Mouse (Mus musculus) C2C12 (cell line): ENCODE data around the gene Olfr1394.

Experiments used
- CEBPB ChIP-seq: IDR thresholded peaks from one replicate; pipeline ENCODE4 v1.6.1; 2011; ENCODE audit warnings: low read depth, mild to moderate bottlenecking, control low read depth, moderate library complexity
- CTCF ChIP-seq: IDR thresholded peaks from one replicate; pipeline ENCODE4 v1.5.1; 2011; ENCODE audit not compliant: control insufficient read depth, insufficient read depth, insufficient read length
- MAX ChIP-seq: IDR thresholded peaks from one replicate; pipeline ENCODE4 v1.6.1; 2011; ENCODE audit warnings: mild to moderate bottlenecking, control low read depth
- MYOG ChIP-seq: IDR thresholded peaks from one replicate; pipeline ENCODE4 v1.6.1; 2011; ENCODE audit not compliant: control insufficient read depth, insufficient read length; ENCODE audit errors: extremely low read depth
- USF1 ChIP-seq: IDR thresholded peaks from one replicate; pipeline ENCODE4 v1.6.1; 2011; ENCODE audit warnings: low read depth, mild to moderate bottlenecking, control low read depth, moderate library complexity

GRCm38 (mm10) chr11:49187701-49188100 is 33.5 kb downstream of the Olfr1394 start:
- TF ChIP-seq USF1: no peak
- TF ChIP-seq CTCF: no peak
- TF ChIP-seq MAX: no peak
- no peak for TF ChIP-seq MYOG
- TF ChIP-seq CEBPB: no peak
